ENCODE assay signal across 33 mouse cellular contexts in genomic region chr3:156093689-156094088, GRCm38 (mm10).
"Had no signal": no experiment of that assay in that cellular context is flagged by ENCODE, and none has a peak within 500 bp of the region (broad histone marks: within the 10 kb centered on the region; RNA-seq: fewer than 3 reads in every experiment).

No protein-coding gene starts in this region.

- H3K4me3 ChIP-seq: limb, embryonic 10.5 days; limb, embryonic 12.5 days; limb, embryonic 13.5 days; limb, embryonic 15.5 days; liver, embryonic 12.5 days; liver, embryonic 13.5 days; liver, embryonic 15.5 days; lung, embryonic 15.5 days; megakaryocyte, embryonic 14.5 days; midbrain, embryonic 10.5 days; midbrain, embryonic 12.5 days; midbrain, embryonic 13.5 days; midbrain, embryonic 15.5 days; myocyte; neural tube, embryonic 12.5 days; neural tube, embryonic 13.5 days had no signal

- H3K4me1 ChIP-seq: limb, embryonic 10.5 days; limb, embryonic 13.5 days; limb, embryonic 15.5 days; liver, embryonic 12.5 days; liver, embryonic 13.5 days; liver, embryonic 15.5 days; lung, embryonic 15.5 days; megakaryocyte, embryonic 14.5 days; midbrain, embryonic 10.5 days; midbrain, embryonic 12.5 days; midbrain, embryonic 13.5 days; midbrain, embryonic 15.5 days; neural tube, embryonic 12.5 days; neural tube, embryonic 13.5 days had no signal

- H3K9ac ChIP-seq: limb, embryonic 12.5 days; limb, embryonic 13.5 days; limb, embryonic 15.5 days; liver, embryonic 12.5 days; liver, embryonic 13.5 days; liver, embryonic 14.5 days; liver, embryonic 15.5 days; liver, postnatal 0 days; lung, embryonic 14.5 days; lung, embryonic 15.5 days; midbrain, embryonic 12.5 days; midbrain, embryonic 13.5 days; midbrain, embryonic 15.5 days; neural tube, embryonic 12.5 days; neural tube, embryonic 13.5 days had no signal

- H3K9me3 ChIP-seq: limb, embryonic 10.5 days; limb, embryonic 12.5 days; limb, embryonic 13.5 days; limb, embryonic 15.5 days; liver, embryonic 12.5 days; liver, embryonic 13.5 days; liver, embryonic 15.5 days; lung, embryonic 15.5 days; megakaryocyte, embryonic 14.5 days; midbrain, embryonic 10.5 days; midbrain, embryonic 12.5 days; midbrain, embryonic 13.5 days; midbrain, embryonic 15.5 days; neural tube, embryonic 12.5 days; neural tube, embryonic 13.5 days had no signal

- H3K27me3 ChIP-seq: limb, embryonic 12.5 days; limb, embryonic 13.5 days; limb, embryonic 15.5 days; liver, embryonic 12.5 days; liver, embryonic 13.5 days; liver, embryonic 15.5 days; lung, embryonic 15.5 days; megakaryocyte, embryonic 14.5 days; midbrain, embryonic 12.5 days; midbrain, embryonic 13.5 days; midbrain, embryonic 15.5 days; neural tube, embryonic 12.5 days; neural tube, embryonic 13.5 days had no signal

- ATAC-seq: liver, embryonic 12.5 days; liver, postnatal 0 days; lung, postnatal 0 days; midbrain, embryonic 13.5 days; midbrain, embryonic 15.5 days; midbrain, embryonic 16.5 days had no signal

- H3K27ac ChIP-seq: limb, embryonic 10.5 days; limb, embryonic 12.5 days; limb, embryonic 13.5 days; limb, embryonic 15.5 days; liver, embryonic 12.5 days; liver, embryonic 13.5 days; liver, embryonic 14.5 days; liver, embryonic 15.5 days; lung, embryonic 15.5 days; macrophage; midbrain, embryonic 10.5 days; midbrain, embryonic 12.5 days; midbrain, embryonic 13.5 days; midbrain, embryonic 15.5 days; neural tube, embryonic 12.5 days; neural tube, embryonic 13.5 days had no signal

- H3K36me3 ChIP-seq: limb, embryonic 10.5 days; limb, embryonic 12.5 days; limb, embryonic 13.5 days; limb, embryonic 15.5 days; liver, embryonic 12.5 days; liver, embryonic 13.5 days; liver, embryonic 15.5 days; lung, embryonic 15.5 days; midbrain, embryonic 10.5 days; midbrain, embryonic 12.5 days; midbrain, embryonic 13.5 days; midbrain, embryonic 15.5 days; neural tube, embryonic 12.5 days; neural tube, embryonic 13.5 days had no signal

- DNase-seq: left cerebral cortex, postnatal 4 days; liver; liver, embryonic 13.5 days; liver, postnatal 0 days; lung, adult 18-20 months; lung, adult 2 months; lung, embryonic 14.5 days; lung, postnatal 10 days; lung, postnatal 14 days; lung, postnatal 36 days; lung, postnatal 4 days; midbrain, embryonic 14.5 days had no signal

- H3K4me2 ChIP-seq: limb, embryonic 12.5 days; limb, embryonic 13.5 days; limb, embryonic 15.5 days; liver, embryonic 11.5 days; liver, embryonic 12.5 days; liver, embryonic 13.5 days; liver, embryonic 15.5 days; lung, embryonic 14.5 days; lung, embryonic 15.5 days; midbrain, embryonic 11.5 days; midbrain, embryonic 12.5 days; midbrain, embryonic 13.5 days; midbrain, embryonic 15.5 days; neural tube, embryonic 12.5 days; neural tube, embryonic 13.5 days had no signal
